Mouse (Mus musculus): ENCODE measurements around the gene Nr4a3.

Gene Nr4a3

GRCm38 (mm10) chr4:48108591-48108990, 63.6 kb downstream of the Nr4a3 start:
- DNase-seq (ENCODE audit: low spot score in 2 of 2) = no peak

DNA sequence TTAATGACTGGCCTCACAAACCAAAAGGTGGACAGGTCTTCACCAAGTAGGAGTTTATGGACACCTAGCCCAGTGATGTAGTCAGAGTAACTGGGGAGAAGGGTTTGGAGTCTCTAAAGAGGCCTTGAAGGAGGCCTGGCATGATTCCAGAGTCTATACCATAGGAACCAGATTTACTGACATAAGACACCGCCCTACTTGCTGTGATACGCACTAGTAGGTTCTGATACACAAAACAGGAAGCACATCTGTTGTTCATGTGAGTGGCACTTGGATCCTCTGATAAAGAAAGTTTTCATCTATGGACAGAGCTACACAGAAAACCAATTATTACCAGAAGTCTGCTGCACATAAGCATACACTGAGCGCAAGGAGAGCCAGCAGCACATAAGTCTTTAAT, 65.4 kb downstream of the Nr4a3 start:
- no peak for DNase-seq (ENCODE audit: low spot score in 2 of 2)

DNA sequence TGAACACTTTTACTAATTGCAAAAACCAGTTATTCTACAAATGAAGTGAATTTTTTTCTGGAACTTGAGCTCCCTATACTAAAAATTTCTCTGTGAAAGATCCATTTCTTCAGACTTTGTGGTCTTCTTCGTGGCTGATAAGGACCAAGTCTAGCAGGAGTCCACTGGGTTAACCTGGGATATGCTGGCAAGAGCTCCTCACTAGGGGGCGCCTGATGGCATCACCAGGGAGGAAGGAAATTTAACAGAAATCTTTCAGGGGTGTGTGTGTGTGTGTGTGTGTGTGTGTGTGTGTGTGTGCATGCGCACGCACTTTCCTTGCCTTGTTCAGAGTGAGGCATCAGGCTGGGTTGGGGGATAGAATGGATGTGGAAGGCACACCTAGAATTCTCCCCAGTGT, 71.2 kb downstream of the Nr4a3 start:
- peak; percentile 2 to 39 for DNase-seq (ENCODE audit: low spot score in 2 of 2)

GRCm38 (mm10) chr4:48124416-48124772, 79.4 kb downstream of the Nr4a3 start:
- peak in 1 of 2 experiments; percentile 15 for DNase-seq (ENCODE audit: low spot score in 2 of 2)

DNA sequence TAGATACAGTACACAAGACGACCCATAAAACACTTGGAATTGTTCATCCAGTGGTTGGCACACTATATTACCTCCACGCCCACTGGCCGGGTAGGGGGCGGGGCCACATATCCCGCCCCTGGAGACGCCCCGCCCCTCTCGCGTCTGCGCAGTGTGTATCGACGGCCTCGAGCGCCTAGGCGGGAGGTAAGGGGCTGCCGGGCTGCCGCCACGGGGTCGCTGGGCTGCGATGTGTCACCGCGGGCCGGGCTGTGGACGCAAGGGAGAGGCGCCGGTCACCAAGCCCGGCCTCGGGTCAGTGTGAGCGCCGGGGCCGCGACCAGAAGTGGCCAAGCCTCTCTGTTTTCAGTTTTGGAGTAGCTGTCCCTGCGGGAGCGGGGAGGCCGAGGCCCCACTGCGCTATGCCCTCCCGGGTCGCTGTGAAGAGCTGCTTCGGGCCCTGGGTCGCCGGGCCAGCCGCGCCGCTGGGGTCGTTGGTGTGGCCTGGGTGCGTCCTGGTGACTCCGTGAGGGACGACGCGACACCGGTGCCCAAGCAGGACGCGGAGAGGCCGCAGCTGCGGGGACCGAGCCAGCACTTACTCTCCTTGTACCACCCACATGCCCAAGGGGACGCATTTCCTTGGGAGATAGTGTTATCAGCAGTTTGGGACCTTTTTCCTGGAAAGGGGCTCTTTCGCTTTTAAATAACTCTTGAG, 80.0 kb downstream of the Nr4a3 start, which contains the start of gene Stx17:
Stx17 (plus strand) TSS at position 143 of the 697 bp plus-strand sequence.
- DNase-seq (ENCODE audit: low spot score in 2 of 2) = peak; percentile 77 to 86

DNA sequence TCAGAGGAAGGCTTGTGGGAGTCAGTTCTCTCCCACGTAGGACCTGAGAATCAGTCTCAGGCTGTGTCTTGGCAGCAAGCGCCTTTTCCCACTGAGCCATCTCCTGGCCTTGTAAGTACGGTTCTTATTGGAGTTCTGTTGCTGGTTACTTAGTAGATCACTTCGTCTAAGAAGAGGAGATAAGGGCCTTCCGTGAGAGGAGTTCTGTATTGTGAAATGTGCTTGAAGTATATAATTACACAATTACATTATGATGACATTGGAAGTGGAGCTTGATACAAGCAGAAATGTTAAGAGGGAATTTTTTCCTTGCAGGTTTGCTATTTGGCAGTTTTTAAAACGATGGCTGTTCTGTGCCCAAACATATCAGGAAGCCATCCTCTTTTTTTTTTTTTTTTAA, 85.4 kb downstream of the Nr4a3 start:
- DNase-seq (ENCODE audit: low spot score in 2 of 2) = no peak

GRCm38 (mm10) chr4:48131606-48132005, 86.7 kb downstream of the Nr4a3 start:
- DNase-seq (ENCODE audit: low spot score in 2 of 2) = no peak

GRCm38 (mm10) chr4:48132721-48133120, 87.8 kb downstream of the Nr4a3 start:
- no peak for DNase-seq (ENCODE audit: low spot score in 2 of 2)

Data from urinary bladder, adult 18-20 months (tissue).